Mouse (Mus musculus): ENCODE results near the gene Tcf15. TPM values are rescaled to one million over a fixed set of nuclear protein-coding genes. Genes with fewer than 3 reads are reported as not detected.

Tcf15 gene
- polyA plus RNA-seq, 1 experiment, result 0.21 TPM

- TF ChIP-seq GATA1 (IDR thresholded peaks at IDR 0.05; ENCODE audit: low read length), result no peak
- TF ChIP-seq TAL1 (IDR thresholded peaks at IDR 0.05; ENCODE audit: low read length), result no peak
These were observed 37.8 kb upstream of the Tcf15 start, which contains the start of gene Srxn1 for GRCm38 (mm10) chr2:152105318-152106224. TSS of gene Srxn1 (plus strand) at chr2:152105516.

GRCm38 (mm10) chr2:152106225-152106595, 37.2 kb upstream of the Tcf15 start:
- TF ChIP-seq TAL1 (IDR thresholded peaks at IDR 0.05; ENCODE audit: low read length) (no peak), GATA1 (IDR thresholded peaks at IDR 0.05; ENCODE audit: low read length) (no peak)
- H3K4me1 ChIP-seq (ENCODE audit: control insufficient read depth), result peaks cover 43% of the 10 kb centered on the region
- H3K36me3 ChIP-seq (ENCODE audit: control insufficient read depth), result peaks cover 51% of the 10 kb centered on the region
- peaks cover 25% of the 10 kb centered on the region for H3K27me3 ChIP-seq (ENCODE audit: control insufficient read depth)
- peak overlapping the region; percentile 85 for H3K4me3 ChIP-seq (replicated peaks)
- peaks cover 2% of the 10 kb centered on the region for H3K9me3 ChIP-seq (ENCODE audit: control insufficient read depth, low read length)

More at GRCm38 (mm10) chr2:152105318-152106224, 37.8 kb upstream of the Tcf15 start, which contains the start of gene Srxn1:
- Histone ChIP-seq H3K27me3 (ENCODE audit: control insufficient read depth) (peaks cover 30% of the 10 kb centered on the region), H3K36me3 (ENCODE audit: control insufficient read depth) (peaks cover 44% of the 10 kb centered on the region), H3K4me3 (replicated peaks) (peak within 1 kb of the TSS; percentile 85), H3K4me1 (ENCODE audit: control insufficient read depth) (peaks cover 41% of the 10 kb centered on the region), H3K9me3 (ENCODE audit: control insufficient read depth, low read length) (peaks cover 2% of the 10 kb centered on the region)

- peaks cover 21% of the 10 kb centered on the region for H3K27me3 ChIP-seq (ENCODE audit: control insufficient read depth)
- H3K4me3 ChIP-seq (replicated peaks), result peak overlapping the region; percentile 85
- peaks cover 55% of the 10 kb centered on the region for H3K36me3 ChIP-seq (ENCODE audit: control insufficient read depth)
- H3K9me3 ChIP-seq (ENCODE audit: control insufficient read depth, low read length), result peaks cover 2% of the 10 kb centered on the region
- H3K4me1 ChIP-seq (ENCODE audit: control insufficient read depth), result peaks cover 45% of the 10 kb centered on the region
- TF ChIP-seq TAL1 (IDR thresholded peaks at IDR 0.05; ENCODE audit: low read length), result no peak
- no peak for TF ChIP-seq GATA1 (IDR thresholded peaks at IDR 0.05; ENCODE audit: low read length)
These were observed 36.8 kb upstream of the Tcf15 start for GRCm38 (mm10) chr2:152106597-152106996.

- TF ChIP-seq TAL1 (IDR thresholded peaks at IDR 0.05; ENCODE audit: low read length) (no peak), GATA1 (IDR thresholded peaks at IDR 0.05; ENCODE audit: low read length) (no peak)
- Histone ChIP-seq H3K36me3 (ENCODE audit: control insufficient read depth) (peaks cover 57% of the 10 kb centered on the region), H3K9me3 (ENCODE audit: control insufficient read depth, low read length) (peaks cover 2% of the 10 kb centered on the region; the same call in 1 of the 2 replicates), H3K4me3 (replicated peaks) (no peak overlapping the region), H3K27me3 (ENCODE audit: control insufficient read depth) (peaks cover under 1% of the 10 kb centered on the region), H3K4me1 (ENCODE audit: control insufficient read depth) (peaks cover 58% of the 10 kb centered on the region)
These were observed 34.7 kb upstream of the Tcf15 start for GRCm38 (mm10) chr2:152108702-152109101.

- Histone ChIP-seq H3K4me1 (ENCODE audit: control insufficient read depth) (peaks cover 60% of the 10 kb centered on the region), H3K9me3 (ENCODE audit: control insufficient read depth, low read length) (peaks cover 2% of the 10 kb centered on the region; the same call in 1 of the 2 replicates), H3K4me3 (replicated peaks) (no peak overlapping the region), H3K36me3 (ENCODE audit: control insufficient read depth) (peaks cover 57% of the 10 kb centered on the region), H3K27me3 (ENCODE audit: control insufficient read depth) (peaks cover 5% of the 10 kb centered on the region)
- TF ChIP-seq GATA1 (IDR thresholded peaks at IDR 0.05; ENCODE audit: low read length), result no peak
- TF ChIP-seq TAL1 (IDR thresholded peaks at IDR 0.05; ENCODE audit: low read length), result no peak
These were observed 34.0 kb upstream of the Tcf15 start for GRCm38 (mm10) chr2:152109386-152109785.

GRCm38 (mm10) chr2:152111311-152111710, 32.0 kb upstream of the Tcf15 start:
- Histone ChIP-seq H3K27me3 (ENCODE audit: control insufficient read depth) (peaks cover 15% of the 10 kb centered on the region), H3K4me3 (replicated peaks) (no peak overlapping the region), H3K36me3 (ENCODE audit: control insufficient read depth) (peaks cover 55% of the 10 kb centered on the region), H3K4me1 (ENCODE audit: control insufficient read depth) (peaks cover 66% of the 10 kb centered on the region), H3K9me3 (ENCODE audit: control insufficient read depth, low read length) (peaks cover 2% of the 10 kb centered on the region; the same call in 1 of the 2 replicates)
- no peak for TF ChIP-seq GATA1 (IDR thresholded peaks at IDR 0.05; ENCODE audit: low read length)
- no peak for TF ChIP-seq TAL1 (IDR thresholded peaks at IDR 0.05; ENCODE audit: low read length)

- Histone ChIP-seq H3K9me3 (ENCODE audit: control insufficient read depth, low read length) (peaks cover 2% of the 10 kb centered on the region; the same call in 1 of the 2 replicates), H3K4me1 (ENCODE audit: control insufficient read depth) (peaks cover 64% of the 10 kb centered on the region), H3K27me3 (ENCODE audit: control insufficient read depth) (peaks cover 15% of the 10 kb centered on the region), H3K36me3 (ENCODE audit: control insufficient read depth) (peaks cover 49% of the 10 kb centered on the region), H3K4me3 (replicated peaks) (no peak overlapping the region)
- TF ChIP-seq GATA1 (IDR thresholded peaks at IDR 0.05; ENCODE audit: low read length) (no peak), TAL1 (IDR thresholded peaks at IDR 0.05; ENCODE audit: low read length) (no peak)
These were observed 31.4 kb upstream of the Tcf15 start for GRCm38 (mm10) chr2:152111920-152112319.

- Histone ChIP-seq H3K9me3 (ENCODE audit: control insufficient read depth, low read length) (peaks cover under 1% of the 10 kb centered on the region; the same call in 1 of the 2 replicates), H3K4me1 (ENCODE audit: control insufficient read depth) (peaks cover 65% of the 10 kb centered on the region), H3K36me3 (ENCODE audit: control insufficient read depth) (peaks cover 44% of the 10 kb centered on the region), H3K4me3 (replicated peaks) (no peak overlapping the region), H3K27me3 (ENCODE audit: control insufficient read depth) (peaks cover 15% of the 10 kb centered on the region)
- TF ChIP-seq GATA1 (IDR thresholded peaks at IDR 0.05; ENCODE audit: low read length) (no peak), TAL1 (IDR thresholded peaks at IDR 0.05; ENCODE audit: low read length) (no peak)
These were observed 30.9 kb upstream of the Tcf15 start for GRCm38 (mm10) chr2:152112490-152112889.

GRCm38 (mm10) chr2:152112970-152113369, 30.4 kb upstream of the Tcf15 start:
- H3K4me3 ChIP-seq (replicated peaks), result no peak overlapping the region
- H3K36me3 ChIP-seq (ENCODE audit: control insufficient read depth), result peaks cover 39% of the 10 kb centered on the region
- TF ChIP-seq GATA1 (IDR thresholded peaks at IDR 0.05; ENCODE audit: low read length), result no peak
- TF ChIP-seq TAL1 (IDR thresholded peaks at IDR 0.05; ENCODE audit: low read length), result no peak
- H3K27me3 ChIP-seq (ENCODE audit: control insufficient read depth), result peaks cover 15% of the 10 kb centered on the region
- H3K4me1 ChIP-seq (ENCODE audit: control insufficient read depth), result peaks cover 65% of the 10 kb centered on the region
- H3K9me3 ChIP-seq (ENCODE audit: control insufficient read depth, low read length), result no peaks in the 10 kb centered on the region
